ENCODE assay signal across 17 mouse cellular contexts in the genomic region with DNA sequence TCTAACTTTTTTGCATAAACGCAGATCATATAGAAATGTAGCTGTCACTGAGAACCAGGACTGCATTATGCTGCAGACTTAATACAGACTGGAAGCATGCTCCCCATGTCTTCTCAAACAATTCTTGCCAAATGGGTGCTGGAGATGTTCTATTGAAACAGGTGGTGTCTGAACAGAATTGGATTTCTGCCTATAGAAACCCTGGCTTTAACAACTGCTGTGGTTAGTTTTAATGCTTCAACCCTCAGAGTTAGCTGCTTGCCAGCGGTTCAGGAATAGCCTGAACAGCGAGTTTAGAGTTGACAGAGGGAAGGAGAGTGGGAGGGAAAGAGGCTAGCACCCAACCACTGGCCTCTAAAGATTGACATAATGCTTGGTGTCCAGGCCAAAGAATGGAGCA.
DNase-seq lines count a peak whose midpoint lies in the region; ATAC-seq and TF ChIP-seq lines count a peak whose summit lies in the region.
"Had no signal": no experiment of that assay in that cellular context is flagged by ENCODE, and none has a peak within 500 bp of the region (broad histone marks: within the 10 kb centered on the region; RNA-seq: fewer than 3 reads in every experiment).

No protein-coding gene starts in this region.

- no peak overlapping the region for H3K9ac ChIP-seq in neural tube, embryonic 13.5 days
- H3K9ac ChIP-seq: hindbrain, embryonic 14.5 days; lung, embryonic 15.5 days had no signal

- peaks cover 4% of the 10 kb centered on the region; the same call in 1 of the 2 replicates for H3K36me3 ChIP-seq in neural tube, embryonic 13.5 days
- H3K36me3 ChIP-seq: lung, embryonic 15.5 days had no signal

- 74% methylated on average over 3 of the region's 3 CpGs for WGBS in neural tube, embryonic 13.5 days
- WGBS in lung, adult 2 months: 73% methylated on average over 3 of the region's 3 CpGs

- peaks cover 28% of the 10 kb centered on the region for H3K4me1 ChIP-seq in neural tube, embryonic 13.5 days (replicated peaks)
- H3K4me1 ChIP-seq in lung, adult 2 months (ENCODE audit: control insufficient read depth, insufficient read depth, low read length): no peaks in the 10 kb centered on the region
- H3K4me1 ChIP-seq: lung, embryonic 15.5 days had no signal

- no peaks in the 10 kb centered on the region for H3K27me3 ChIP-seq in neural tube, embryonic 13.5 days
- H3K27me3 ChIP-seq: lung, embryonic 15.5 days had no signal

- H3K4me2 ChIP-seq in neural tube, embryonic 13.5 days: no peak overlapping the region
- H3K4me2 ChIP-seq: hindbrain, embryonic 14.5 days; liver, embryonic 11.5 days; lung, embryonic 15.5 days had no signal

- peak; percentile 26 to 48 for DNase-seq in frontal cortex, adult 2 months (ENCODE audit: extremely low spot score in 1 of 2, low spot score in 1 of 2)
- DNase-seq in frontal cortex, postnatal 10 days (ENCODE audit: low spot score in 2 of 2): no peak
- no peak for DNase-seq in neural tube, embryonic 10.5 days (ENCODE audit: extremely low spot score, low spot score)
- peak; percentile 21 to 33 for DNase-seq in cerebellum, postnatal 10 days
- DNase-seq in telencephalon, adult 2 months (ENCODE audit: low read depth, low spot score): peak; percentile 74
- no peak for DNase-seq in lung, adult 2 months
- DNase-seq: adrenal gland, postnatal 10 days; heart, postnatal 10 days; kidney, postnatal 25 days; midbrain, embryonic 14.5 days; thymus, adult 2 months had no signal

- no peak for ATAC-seq in neural tube, embryonic 13.5 days (ENCODE audit: low read depth)
- ATAC-seq: intestine, postnatal 0 days had no signal

- no peaks in the 10 kb centered on the region for H3K9me3 ChIP-seq in neural tube, embryonic 13.5 days
- H3K9me3 ChIP-seq: lung, embryonic 15.5 days had no signal

- H3K4me3 ChIP-seq in neural tube, embryonic 13.5 days: no peak overlapping the region
- H3K4me3 ChIP-seq in lung, adult 2 months (replicated peaks; ENCODE audit: extremely low read depth, low read depth, low read length): no peak overlapping the region
- H3K4me3 ChIP-seq: erythroblast, embryonic 14.5 days; lung, embryonic 15.5 days had no signal

- TF ChIP-seq POLR2A in lung, adult 2 months (IDR thresholded peaks at IDR 0.05; ENCODE audit: borderline replicate concordance, extremely low read depth, low read depth, low read length): no peak

- no peak for TF ChIP-seq CTCF in lung, adult 2 months (IDR thresholded peaks at IDR 0.05; ENCODE audit: insufficient read depth, low read length)

- H3K27ac ChIP-seq in neural tube, embryonic 13.5 days (replicated peaks): 0 out of 2 replicates have a peak overlapping the region, but pooled peaks have one; percentile 5
- H3K27ac ChIP-seq: hindbrain, embryonic 14.5 days; lung, embryonic 15.5 days had no signal

Comparison
In these comparisons a context has a peak if more than half of its experiments do, and no peak if none do; other contexts are left out.
1. DNase-seq: peak in frontal cortex, adult 2 months (2 of 2), cerebellum, postnatal 10 days (2 of 2) and telencephalon, adult 2 months (single experiment); none in frontal cortex, postnatal 10 days (0 of 2), neural tube, embryonic 10.5 days (single experiment) and lung, adult 2 months (single experiment).